Mouse (Mus musculus) adrenal gland, postnatal 14 days (tissue): ENCODE measurements around the gene Hcst. TPM values are rescaled to one million over a fixed set of nuclear protein-coding genes. Genes with fewer than 3 reads are reported as not detected.
A peak's percentile ranks its signal among the peaks of the same experiment; 100 is the strongest.

Source experiments
- DNase-seq: peaks from one replicate; pipeline ENCODE4 v3.0.0; 2021; ENCODE audit warnings: mixed read lengths
- total RNA-seq: library from RNA; stranded (reverse); gene quantifications from 2 replicates; pipeline ENCODE4 v1.2.3, GENCODE M21; 2021

Gene Hcst
- total RNA-seq, 1 experiment from 2014 or later: not detected

- peak; percentile 94 for DNase-seq
Observed at GRCm38 (mm10) chr7:30373501-30373962, 46.1 kb downstream of the Hcst start.

Other genes starting within 250 kb of the Hcst start
- 1,359 and 1,375 TPM in 2 replicates for gene Cox7a1, start 235.7 kb downstream of the Hcst start, total RNA-seq
- 526 and 534 TPM in 2 replicates for gene Capns1, start 221.0 kb downstream of the Hcst start, total RNA-seq
- gene Polr2i, start 187.9 kb downstream of the Hcst start, total RNA-seq: 95.5 and 99.4 TPM in 2 replicates
- 67.7 and 75.4 TPM in 2 replicates for gene Tbcb, start 187.6 kb downstream of the Hcst start, total RNA-seq
- gene Ovol3, start 184.1 kb downstream of the Hcst start, total RNA-seq: not detected in 2 replicates
- gene Thap8, start 139.8 kb downstream of the Hcst start, total RNA-seq: 0.33 and 0.38 TPM in 2 replicates
- 12.3 and 15.0 TPM in 2 replicates for gene Wdr62, start 139.4 kb downstream of the Hcst start, total RNA-seq
- 26.9 and 44.7 TPM in 2 replicates for gene Clip3, start 128.1 kb downstream of the Hcst start, total RNA-seq
- 51.4 and 56.3 TPM in 2 replicates for gene Alkbh6, start 111.1 kb downstream of the Hcst start, total RNA-seq
- gene Syne4, start 105.0 kb downstream of the Hcst start, total RNA-seq: 23.5 and 30.2 TPM in 2 replicates
- 2.2 and 3.6 TPM in 2 replicates for gene E130208F15Rik, start 98.1 kb downstream of the Hcst start, total RNA-seq
- gene Sdhaf1, start 96.0 kb downstream of the Hcst start, total RNA-seq: 15.0 and 19.6 TPM in 2 replicates
- gene Lrfn3, start 57.1 kb downstream of the Hcst start, total RNA-seq: 15.6 and 16.2 TPM in 2 replicates
- gene Tyrobp, start 6.1 kb downstream of the Hcst start, total RNA-seq: 19.9 and 30.9 TPM in 2 replicates
- 2.8 and 3.9 TPM in 2 replicates for gene Nfkbid, start 1.9 kb upstream of the Hcst start, total RNA-seq
- 21.3 and 28.3 TPM in 2 replicates for gene Aplp1, start 25.7 kb upstream of the Hcst start, total RNA-seq
- not detected in 2 replicates for gene Kirrel2, start 37.8 kb upstream of the Hcst start, total RNA-seq
- 0.11 TPM in 1 of 2 replicates, not detected in the other for gene Nphs1, start 38.5 kb upstream of the Hcst start, total RNA-seq
- gene Prodh2, start 73.8 kb upstream of the Hcst start, total RNA-seq: 2.6 and 33.4 TPM in 2 replicates
- 8.3 and 8.9 TPM in 2 replicates for gene Arhgap33, start 115.2 kb upstream of the Hcst start, total RNA-seq
- gene Hspb6, start 132.3 kb upstream of the Hcst start, total RNA-seq: 24.2 and 29.4 TPM in 2 replicates
- gene Proser3, start 132.4 kb upstream of the Hcst start, total RNA-seq: 7.6 and 9.2 TPM in 2 replicates
- gene Lin37, start 140.0 kb upstream of the Hcst start, total RNA-seq: 41.6 and 46.3 TPM in 2 replicates
- 60.3 and 66.8 TPM in 2 replicates for gene U2af1l4, start 143.4 kb upstream of the Hcst start, total RNA-seq
- 3.8 and 4.6 TPM in 2 replicates for gene Gm49396, start 143.5 kb upstream of the Hcst start, total RNA-seq
- gene Psenen, start 143.8 kb upstream of the Hcst start, total RNA-seq: 117 and 125 TPM in 2 replicates
- gene Igflr1, start 145.6 kb upstream of the Hcst start, total RNA-seq: 5.1 and 7.8 TPM in 2 replicates
- gene Kmt2b, start 168.9 kb upstream of the Hcst start, total RNA-seq: 45.7 and 54.0 TPM in 2 replicates
- gene Zbtb32, start 179.1 kb upstream of the Hcst start, total RNA-seq: 0.85 and 1.1 TPM in 2 replicates
- gene Upk1a, start 193.0 kb upstream of the Hcst start, total RNA-seq: 0.22 and 0.45 TPM in 2 replicates
- 3,197 and 3,382 TPM in 2 replicates for gene Cox6b1, start 206.3 kb upstream of the Hcst start, total RNA-seq
- not detected in 2 replicates for gene Etv2, start 216.0 kb upstream of the Hcst start, total RNA-seq
- gene Rbm42, start 230.5 kb upstream of the Hcst start, total RNA-seq: 78.2 and 81.2 TPM in 2 replicates
- gene Haus5, start 245.1 kb upstream of the Hcst start, total RNA-seq: 10.4 and 11.9 TPM in 2 replicates